Mouse (Mus musculus): Measurements from ENCODE around the gene Xylt2. TPM values are rescaled to one million over a fixed set of nuclear protein-coding genes. Genes with fewer than 3 reads are reported as not detected.

The Xylt2 gene
- 9.0 and 11.9 TPM in 2 replicates for polyA plus RNA-seq (2014; fragmentation: Nextera tagmentation; extraction: Ambion mirVana)

GRCm38 (mm10) chr11:94676754-94677606, at the start of gene Xylt2:
Xylt2 (minus strand) TSS chr11:94677515.
- H3K27me3 ChIP-seq (ENCODE audit: control insufficient read depth, insufficient read depth, low read length): no peaks in the 10 kb centered on the region
- peak; percentile 89 for ATAC-seq (replicated peaks; ENCODE audit: insufficient number of reproducible peaks, low FRiP score, low TSS enrichment)
- H3K9me3 ChIP-seq (replicated peaks; ENCODE audit: control insufficient read depth, low read length): no peaks in the 10 kb centered on the region
- under 1% methylated on average over 82 of the region's 82 CpGs for WGBS (ENCODE audit: insufficient replicate concordance)
- peak within 1 kb of the TSS; percentile 98 for H3K4me3 ChIP-seq (ENCODE audit: low read depth, low read length)
- peak within 1 kb of the TSS; percentile 84 for H3K27ac ChIP-seq (ENCODE audit: low read depth, low read length)
- peaks cover 25% of the 10 kb centered on the region for H3K4me1 ChIP-seq (ENCODE audit: control insufficient read depth, insufficient read depth, low read length)
- peak within 1 kb of the TSS; percentile 96 for H3K9ac ChIP-seq (ENCODE audit: low read depth, low read length)
- no peaks in the 10 kb centered on the region for H3K36me3 ChIP-seq (ENCODE audit: control insufficient read depth, insufficient read depth, low read length)
- H3K4me2 ChIP-seq: peak within 1 kb of the TSS; percentile 88

GRCm38 (mm10) chr11:94719216-94719615, 41.9 kb upstream of the Xylt2 start:
- no peak overlapping the region for H3K4me3 ChIP-seq (ENCODE audit: low read depth, low read length)
- H3K9ac ChIP-seq (ENCODE audit: low read depth, low read length): no peak overlapping the region
- H3K27ac ChIP-seq (ENCODE audit: low read depth, low read length): no peak overlapping the region
- 69% methylated on average over 2 of the region's 2 CpGs for WGBS (ENCODE audit: insufficient replicate concordance)
- H3K27me3 ChIP-seq (ENCODE audit: control insufficient read depth, insufficient read depth, low read length): peaks cover 2% of the 10 kb centered on the region; the same call in 1 of the 2 replicates
- no peaks in the 10 kb centered on the region for H3K9me3 ChIP-seq (replicated peaks; ENCODE audit: control insufficient read depth, low read length)
- H3K4me2 ChIP-seq: no peak overlapping the region
- H3K4me1 ChIP-seq (ENCODE audit: control insufficient read depth, insufficient read depth, low read length): no peaks in the 10 kb centered on the region
- no peak for ATAC-seq (replicated peaks; ENCODE audit: insufficient number of reproducible peaks, low FRiP score, low TSS enrichment)
- H3K36me3 ChIP-seq (ENCODE audit: control insufficient read depth, insufficient read depth, low read length): no peaks in the 10 kb centered on the region

GRCm38 (mm10) chr11:94718113-94718909, 41.0 kb upstream of the Xylt2 start:
- no peak overlapping the region for H3K27ac ChIP-seq (ENCODE audit: low read depth, low read length)
- H3K9me3 ChIP-seq (replicated peaks; ENCODE audit: control insufficient read depth, low read length): no peaks in the 10 kb centered on the region
- H3K4me3 ChIP-seq (ENCODE audit: low read depth, low read length): no peak overlapping the region
- H3K4me2 ChIP-seq: no peak overlapping the region
- no peak for ATAC-seq (replicated peaks; ENCODE audit: insufficient number of reproducible peaks, low FRiP score, low TSS enrichment)
- H3K36me3 ChIP-seq (ENCODE audit: control insufficient read depth, insufficient read depth, low read length): no peaks in the 10 kb centered on the region
- WGBS (ENCODE audit: insufficient replicate concordance): 89% methylated on average over 7 of the region's 7 CpGs
- no peak overlapping the region for H3K9ac ChIP-seq (ENCODE audit: low read depth, low read length)
- no peaks in the 10 kb centered on the region for H3K4me1 ChIP-seq (ENCODE audit: control insufficient read depth, insufficient read depth, low read length)
- H3K27me3 ChIP-seq (ENCODE audit: control insufficient read depth, insufficient read depth, low read length): peaks cover 10% of the 10 kb centered on the region

- Histone ChIP-seq H3K9ac (ENCODE audit: low read depth, low read length) (no peak overlapping the region), H3K27ac (ENCODE audit: low read depth, low read length) (no peak overlapping the region)
- 33% methylated on average over 11 of the region's 11 CpGs for whole genome bisulfite sequencing (ENCODE audit: insufficient replicate concordance)
Observed at GRCm38 (mm10) chr11:94717239-94717638, 39.9 kb upstream of the Xylt2 start.

GRCm38 (mm10) chr11:94716754-94717153, 39.4 kb upstream of the Xylt2 start:
- Histone ChIP-seq H3K4me3 (ENCODE audit: low read depth, low read length) (no peak overlapping the region), H3K9ac (ENCODE audit: low read depth, low read length) (no peak overlapping the region), H3K27ac (ENCODE audit: low read depth, low read length) (no peak overlapping the region), H3K27me3 (ENCODE audit: control insufficient read depth, insufficient read depth, low read length) (peaks cover 13% of the 10 kb centered on the region), H3K4me2 (peak overlapping the region; percentile 29), H3K9me3 (replicated peaks; ENCODE audit: control insufficient read depth, low read length) (no peaks in the 10 kb centered on the region), H3K4me1 (ENCODE audit: control insufficient read depth, insufficient read depth, low read length) (no peaks in the 10 kb centered on the region), H3K36me3 (ENCODE audit: control insufficient read depth, insufficient read depth, low read length) (no peaks in the 10 kb centered on the region)
- ATAC-seq (replicated peaks; ENCODE audit: insufficient number of reproducible peaks, low FRiP score, low TSS enrichment): no peak
- 8% methylated on average over 9 of the region's 9 CpGs for WGBS (ENCODE audit: insufficient replicate concordance)

More at GRCm38 (mm10) chr11:94717239-94717638, 39.9 kb upstream of the Xylt2 start:
- Histone ChIP-seq H3K27me3 (ENCODE audit: control insufficient read depth, insufficient read depth, low read length) (peaks cover 13% of the 10 kb centered on the region), H3K4me1 (ENCODE audit: control insufficient read depth, insufficient read depth, low read length) (no peaks in the 10 kb centered on the region), H3K9me3 (replicated peaks; ENCODE audit: control insufficient read depth, low read length) (no peaks in the 10 kb centered on the region), H3K36me3 (ENCODE audit: control insufficient read depth, insufficient read depth, low read length) (no peaks in the 10 kb centered on the region), H3K4me3 (ENCODE audit: low read depth, low read length) (no peak overlapping the region), H3K4me2 (no peak overlapping the region)
- no peak for ATAC-seq (replicated peaks; ENCODE audit: insufficient number of reproducible peaks, low FRiP score, low TSS enrichment)

GRCm38 (mm10) chr11:94715622-94716021, 38.3 kb upstream of the Xylt2 start:
- WGBS (ENCODE audit: insufficient replicate concordance): 80% methylated on average over 5 of the region's 5 CpGs
- no peaks in the 10 kb centered on the region for H3K36me3 ChIP-seq (ENCODE audit: control insufficient read depth, insufficient read depth, low read length)
- H3K9ac ChIP-seq (ENCODE audit: low read depth, low read length): no peak overlapping the region
- ATAC-seq (replicated peaks; ENCODE audit: insufficient number of reproducible peaks, low FRiP score, low TSS enrichment): no peak
- H3K27me3 ChIP-seq (ENCODE audit: control insufficient read depth, insufficient read depth, low read length): peaks cover 13% of the 10 kb centered on the region
- no peak overlapping the region for H3K27ac ChIP-seq (ENCODE audit: low read depth, low read length)
- H3K4me1 ChIP-seq (ENCODE audit: control insufficient read depth, insufficient read depth, low read length): no peaks in the 10 kb centered on the region
- H3K4me2 ChIP-seq: no peak overlapping the region
- H3K4me3 ChIP-seq (ENCODE audit: low read depth, low read length): no peak overlapping the region
- no peaks in the 10 kb centered on the region for H3K9me3 ChIP-seq (replicated peaks; ENCODE audit: control insufficient read depth, low read length)

GRCm38 (mm10) chr11:94713246-94713860, 36.0 kb upstream of the Xylt2 start:
- peaks cover 13% of the 10 kb centered on the region for H3K27me3 ChIP-seq (ENCODE audit: control insufficient read depth, insufficient read depth, low read length)

GRCm38 (mm10) chr11:94704472-94704871, 27.2 kb upstream of the Xylt2 start, which contains the start of gene Gm11541:
Gm11541 (minus strand) TSS chr11:94704499.
- Histone ChIP-seq H3K9ac (ENCODE audit: low read depth, low read length) (no peak within 1 kb of the TSS), H3K4me2 (no peak within 1 kb of the TSS), H3K36me3 (ENCODE audit: control insufficient read depth, insufficient read depth, low read length) (no peaks in the 10 kb centered on the region), H3K9me3 (replicated peaks; ENCODE audit: control insufficient read depth, low read length) (no peaks in the 10 kb centered on the region), H3K4me3 (ENCODE audit: low read depth, low read length) (no peak within 1 kb of the TSS), H3K27me3 (ENCODE audit: control insufficient read depth, insufficient read depth, low read length) (peaks cover 3% of the 10 kb centered on the region; the same call in 1 of the 2 replicates), H3K4me1 (ENCODE audit: control insufficient read depth, insufficient read depth, low read length) (peaks cover 3% of the 10 kb centered on the region; the same call in 1 of the 2 replicates), H3K27ac (ENCODE audit: low read depth, low read length) (no peak within 1 kb of the TSS)
- 71% methylated on average over 5 of the region's 5 CpGs for WGBS (ENCODE audit: insufficient replicate concordance)
- ATAC-seq (replicated peaks; ENCODE audit: insufficient number of reproducible peaks, low FRiP score, low TSS enrichment): no peak

More at GRCm38 (mm10) chr11:94713246-94713860, 36.0 kb upstream of the Xylt2 start:
- no peaks in the 10 kb centered on the region for H3K9me3 ChIP-seq (replicated peaks; ENCODE audit: control insufficient read depth, low read length)
- H3K4me2 ChIP-seq: no peak overlapping the region
- no peaks in the 10 kb centered on the region for H3K4me1 ChIP-seq (ENCODE audit: control insufficient read depth, insufficient read depth, low read length)
- no peaks in the 10 kb centered on the region for H3K36me3 ChIP-seq (ENCODE audit: control insufficient read depth, insufficient read depth, low read length)
- no peak for ATAC-seq (replicated peaks; ENCODE audit: insufficient number of reproducible peaks, low FRiP score, low TSS enrichment)
- WGBS (ENCODE audit: insufficient replicate concordance): 21% methylated on average over 11 of the region's 11 CpGs
- no peak overlapping the region for H3K27ac ChIP-seq (ENCODE audit: low read depth, low read length)
- no peak overlapping the region for H3K9ac ChIP-seq (ENCODE audit: low read depth, low read length)
- H3K4me3 ChIP-seq (ENCODE audit: low read depth, low read length): no peak overlapping the region

All from heart, embryonic 11.5 days (tissue).